Mouse (Mus musculus) neural tube, postnatal 0 days (tissue): Measurements from ENCODE around the gene Olfr585. TPM values are rescaled to one million over a fixed set of nuclear protein-coding genes. Genes with fewer than 3 reads are reported as not detected.

Experiments
- polyA plus RNA-seq: library from polyadenylated mRNA; unstranded; fragments of >200 nt; fragmentation: Nextera tagmentation; extraction: Ambion mirVana; gene quantifications from 2 replicates; pipeline ENCODE4 v1.2.1, GENCODE M21; 2015

Olfr585 gene
- polyA plus RNA-seq, result not detected in 2 replicates

GRCm38 (mm10) chr7:103097420-103097819, at the start of gene Olfr585:
TSS of gene Olfr585 (plus strand) at chr7:103097720.

DNA sequence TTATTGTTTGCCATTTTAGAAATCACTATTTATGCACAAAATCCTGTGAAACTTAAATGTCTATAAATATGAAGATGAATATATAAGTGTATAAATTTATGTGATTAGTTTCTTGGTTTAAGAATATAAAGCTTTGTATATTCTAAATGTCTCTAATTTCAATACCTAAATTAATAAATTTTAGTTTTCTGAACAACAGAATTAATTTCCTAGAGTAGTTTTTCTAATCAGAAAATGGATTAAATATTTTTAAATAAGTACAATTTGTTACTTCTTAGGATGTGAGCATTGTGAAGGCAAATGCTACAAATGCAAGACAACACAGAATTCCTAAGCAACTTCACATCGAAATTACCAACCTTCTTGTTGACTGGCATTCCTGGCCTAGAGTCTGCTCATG, 46.5 kb upstream of the Olfr585 start, which contains the start of gene Olfr583:
Gene Olfr583, plus strand, starts transcription at position 301 of the 400 bp plus-strand sequence.

DNA sequence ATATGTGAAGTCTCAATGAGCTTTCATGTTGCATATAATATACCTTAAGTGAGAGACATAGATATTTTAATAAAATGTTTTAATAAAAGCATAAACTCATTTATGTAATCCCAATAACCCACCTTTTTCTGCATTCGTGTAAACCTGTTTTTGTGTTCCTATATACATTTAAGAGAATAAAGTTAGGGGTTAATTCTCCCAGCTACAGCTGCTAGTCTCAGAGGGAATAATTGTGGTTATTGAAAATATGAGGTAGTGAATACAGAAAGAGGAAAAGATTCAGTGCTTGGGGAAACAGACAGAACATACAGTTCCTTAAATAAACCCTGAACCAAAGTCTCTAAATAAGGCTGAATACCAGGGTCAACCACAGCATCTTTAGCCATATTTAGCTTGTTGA, 15.9 kb upstream of the Olfr585 start, which contains the start of gene Olfr584:
Gene Olfr584, plus strand, starts transcription at position 301 of the 400 bp plus-strand sequence.

GRCm38 (mm10) chr7:103125538-103125937, 28.0 kb downstream of the Olfr585 start, which contains the start of gene Olfr586:
TSS of gene Olfr586 (minus strand) at chr7:103125638.

GRCm38 (mm10) chr7:103140579-103140978, 43.1 kb downstream of the Olfr585 start, which contains the start of gene Olfr588-ps1:
TSS of gene Olfr588-ps1 (plus strand) at chr7:103140879.

Other genes with a start within 250 kb of the Olfr585 start
- gene Olfr566, start 239.0 kb upstream of the Olfr585 start, polyA plus RNA-seq, result not detected in 2 replicates
- gene Olfr568, start 220.6 kb upstream of the Olfr585 start, polyA plus RNA-seq, result not detected in 2 replicates
- not detected in 2 replicates for gene Olfr569, start 206.8 kb upstream of the Olfr585 start, polyA plus RNA-seq
- not detected in 2 replicates for gene Olfr570, start 203.1 kb upstream of the Olfr585 start, polyA plus RNA-seq
- gene Olfr571, start 180.2 kb upstream of the Olfr585 start, polyA plus RNA-seq, result not detected in 2 replicates
- gene Olfr572, start 173.3 kb upstream of the Olfr585 start, polyA plus RNA-seq, result not detected in 2 replicates
- gene Olfr573-ps1, start 155.1 kb upstream of the Olfr585 start, polyA plus RNA-seq, result not detected in 2 replicates
- gene Olfr574, start 149.3 kb upstream of the Olfr585 start, polyA plus RNA-seq, result not detected in 2 replicates
- gene Olfr575, start 138.9 kb upstream of the Olfr585 start, polyA plus RNA-seq, result not detected in 2 replicates
- gene Olfr576, start 135.1 kb upstream of the Olfr585 start, polyA plus RNA-seq, result not detected in 2 replicates
- not detected in 2 replicates for gene Olfr577, start 121.8 kb upstream of the Olfr585 start, polyA plus RNA-seq
- gene Olfr578, start 108.4 kb upstream of the Olfr585 start, polyA plus RNA-seq, result not detected in 2 replicates
- not detected in 2 replicates for gene Olfr582, start 59.7 kb upstream of the Olfr585 start, polyA plus RNA-seq
- not detected in 2 replicates for gene Olfr583, start 46.4 kb upstream of the Olfr585 start, polyA plus RNA-seq
- gene Olfr584, start 15.8 kb upstream of the Olfr585 start, polyA plus RNA-seq, result not detected in 2 replicates
- not detected in 2 replicates for gene Olfr586, start 27.9 kb downstream of the Olfr585 start, polyA plus RNA-seq
- gene Olfr588-ps1, start 43.2 kb downstream of the Olfr585 start, polyA plus RNA-seq, result not detected in 2 replicates
- not detected in 2 replicates for gene Olfr589, start 58.6 kb downstream of the Olfr585 start, polyA plus RNA-seq
- not detected in 2 replicates for gene Olfr591, start 80.6 kb downstream of the Olfr585 start, polyA plus RNA-seq
- gene Olfr592, start 87.1 kb downstream of the Olfr585 start, polyA plus RNA-seq, result not detected in 2 replicates
- not detected in 2 replicates for gene Olfr593, start 114.1 kb downstream of the Olfr585 start, polyA plus RNA-seq
- not detected in 2 replicates for gene Olfr594, start 119.3 kb downstream of the Olfr585 start, polyA plus RNA-seq
- gene Usp17ld, start 154.8 kb downstream of the Olfr585 start, polyA plus RNA-seq, result not detected in 2 replicates
- not detected in 2 replicates for gene Olfr596, start 207.9 kb downstream of the Olfr585 start, polyA plus RNA-seq
- not detected in 2 replicates for gene Olfr597, start 218.6 kb downstream of the Olfr585 start, polyA plus RNA-seq
- gene Olfr598, start 225.8 kb downstream of the Olfr585 start, polyA plus RNA-seq, result not detected in 2 replicates
- gene Olfr599, start 238.2 kb downstream of the Olfr585 start, polyA plus RNA-seq, result not detected in 2 replicates